Mouse (Mus musculus) neural tube, embryonic 14.5 days (tissue): ENCODE measurements around the gene Hs1bp3. TPM values are rescaled to one million over a fixed set of nuclear protein-coding genes. Genes with fewer than 3 reads are reported as not detected.

Experiments used
- ATAC-seq: fragments of 200-750 bp; cut with Nextera tagmentation; 2 replicates; pipeline ENCODE4 v1.8.0; 2017; ENCODE audit warnings: low read depth, mild to moderate bottlenecking, moderate TSS enrichment, moderate library complexity
- H3K27ac ChIP-seq: fragments of 300-500 bp; sonication (generic); 2 replicates; pipeline ENCODE4 v1.5.1; 2014; ENCODE audit warnings: low read depth, mild to moderate bottlenecking, control low read depth, low read length, moderate library complexity, mixed read lengths
- H3K27me3 ChIP-seq: fragments of 300-500 bp; sonication (generic); 2 replicates; pipeline ENCODE4 v1.6.1; 2014; ENCODE audit warnings: low read length; ENCODE audit not compliant: control insufficient read depth, insufficient read depth
- H3K36me3 ChIP-seq: fragments of 300-500 bp; sonication (generic); 2 replicates; pipeline ENCODE4 v1.6.1; 2014; ENCODE audit warnings: low read length, mixed read lengths; ENCODE audit not compliant: control insufficient read depth, insufficient read depth
- H3K4me1 ChIP-seq: fragments of 300-500 bp; sonication (generic); 2 replicates; pipeline ENCODE4 v1.6.1; 2014; ENCODE audit warnings: low read length; ENCODE audit not compliant: control insufficient read depth, insufficient read depth
- H3K4me2 ChIP-seq: fragments of 300-500 bp; sonication (generic); 2 replicates; pipeline ENCODE4 v1.6.1; 2014; ENCODE audit warnings: mild to moderate bottlenecking, low read depth, low read length, control low read depth
- H3K4me3 ChIP-seq: fragments of 300-500 bp; sonication (generic); 2 replicates; pipeline ENCODE4 v1.5.1; 2014; ENCODE audit warnings: low read depth, low read length, control low read depth, mixed read lengths
- H3K9ac ChIP-seq: fragments of 300-500 bp; sonication (generic); replicated peaks from 2 replicates; pipeline ENCODE4 v1.6.1; 2014; ENCODE audit warnings: low read depth, mild to moderate bottlenecking, control low read depth, low read length, mixed read lengths
- H3K9me3 ChIP-seq: fragments of 300-500 bp; sonication (generic); 2 replicates; pipeline ENCODE4 v1.6.1; 2016; ENCODE audit warnings: low read length; ENCODE audit not compliant: control insufficient read depth
- WGBS: fragments of 180-500 bp; shearing (Covaris S2); extraction: QIAGEN DNeasy Blood & Tissue Kit; methylation state at CpG from one replicate; pipeline ENCODE4 v1.1.7; 2014; 5-methylcytosine and 5-hydroxymethylcytosine counted together
- polyA plus RNA-seq: library from polyadenylated mRNA; unstranded; fragments of >200 nt; fragmentation: Nextera tagmentation; extraction: Ambion mirVana; gene quantifications from 2 replicates; pipeline ENCODE4 v1.2.1, GENCODE M21; 2014

Gene Hs1bp3
- polyA plus RNA-seq, 1 experiment from 2014 or later: 6.2 TPM

GRCm38 (mm10) chr12:8388529-8389414 is 75.5 kb downstream of the Hs1bp3 start:
- H3K4me3 ChIP-seq: no peak overlapping the region
- WGBS: 83% methylated on average over 4 of the region's 4 CpGs

GRCm38 (mm10) chr12:8393226-8393625 is 80.0 kb downstream of the Hs1bp3 start:
- no peaks in the 10 kb centered on the region for H3K27me3 ChIP-seq
- H3K9me3 ChIP-seq: no peaks in the 10 kb centered on the region
- H3K36me3 ChIP-seq: no peaks in the 10 kb centered on the region
- WGBS: 87% methylated on average over 5 of the region's 5 CpGs
- no peak overlapping the region for H3K4me3 ChIP-seq
- no peak overlapping the region for H3K9ac ChIP-seq
- no peak overlapping the region for H3K27ac ChIP-seq
- H3K4me2 ChIP-seq: no peak overlapping the region
- ATAC-seq: no peak
- H3K4me1 ChIP-seq: no peaks in the 10 kb centered on the region

More at GRCm38 (mm10) chr12:8388529-8389414, 75.5 kb downstream of the Hs1bp3 start:
- Histone ChIP-seq H3K9me3 (no peaks in the 10 kb centered on the region), H3K4me1 (no peaks in the 10 kb centered on the region), H3K27ac (no peak overlapping the region), H3K27me3 (no peaks in the 10 kb centered on the region), H3K9ac (no peak overlapping the region), H3K36me3 (no peaks in the 10 kb centered on the region), H3K4me2 (no peak overlapping the region)
- no peak for ATAC-seq

Other genes starting within 250 kb of the Hs1bp3 start
- 65.2 and 67.0 TPM in 2 replicates for gene Ldah, start 105.3 kb upstream of the Hs1bp3 start, polyA plus RNA-seq
- gene Gdf7, start 11.5 kb upstream of the Hs1bp3 start, polyA plus RNA-seq: 0.43 TPM in 1 of 2 replicates, not detected in the other
- 109 and 116 TPM in 2 replicates for gene Rhob, start 186.6 kb downstream of the Hs1bp3 start, polyA plus RNA-seq